Mouse (Mus musculus): ENCODE results near the gene Map4k1. TPM values are rescaled to one million over a fixed set of nuclear protein-coding genes. Genes with fewer than 3 reads are reported as not detected.

Gene Map4k1
- polyA plus RNA-seq, 1 experiment: 58.8 TPM

GRCm38 (mm10) chr7:29019447-29020220 is 37.8 kb downstream of the Map4k1 start:
- peak overlapping the region; percentile 31 for H3K4me3 ChIP-seq (ENCODE audit: control insufficient read depth, low read depth, low read length)
- H3K27ac ChIP-seq (ENCODE audit: control insufficient read depth, insufficient read depth, low read depth, low read length): no peak overlapping the region
- H3K27me3 ChIP-seq (ENCODE audit: control insufficient read depth, insufficient read depth, low read length): no peaks in the 10 kb centered on the region
- H3K36me3 ChIP-seq (ENCODE audit: control insufficient read depth, insufficient read depth, low read length): no peaks in the 10 kb centered on the region
- peaks cover 13% of the 10 kb centered on the region for H3K4me1 ChIP-seq (ENCODE audit: control insufficient read depth, insufficient read depth, low read length)
- TF ChIP-seq POLR2A (IDR thresholded peaks at IDR 0.05; ENCODE audit: control insufficient read depth, low read depth, low read length): no peak
- TF ChIP-seq CTCF (IDR thresholded peaks at IDR 0.05; ENCODE audit: control insufficient read depth, insufficient read depth, insufficient replicate concordance, low read depth, low read length): no peak

GRCm38 (mm10) chr7:29022479-29022878 is 40.6 kb downstream of the Map4k1 start:
- Histone ChIP-seq H3K27ac (ENCODE audit: control insufficient read depth, insufficient read depth, low read depth, low read length) (no peak overlapping the region), H3K27me3 (ENCODE audit: control insufficient read depth, insufficient read depth, low read length) (no peaks in the 10 kb centered on the region), H3K4me3 (ENCODE audit: control insufficient read depth, low read depth, low read length) (no peak overlapping the region), H3K36me3 (ENCODE audit: control insufficient read depth, insufficient read depth, low read length) (no peaks in the 10 kb centered on the region), H3K4me1 (ENCODE audit: control insufficient read depth, insufficient read depth, low read length) (peaks cover 13% of the 10 kb centered on the region)
- TF ChIP-seq POLR2A (IDR thresholded peaks at IDR 0.05; ENCODE audit: control insufficient read depth, low read depth, low read length) (no peak), CTCF (IDR thresholded peaks at IDR 0.05; ENCODE audit: control insufficient read depth, insufficient read depth, insufficient replicate concordance, low read depth, low read length) (no peak)

- Histone ChIP-seq H3K36me3 (ENCODE audit: control insufficient read depth, insufficient read depth, low read length) (no peaks in the 10 kb centered on the region), H3K4me3 (ENCODE audit: control insufficient read depth, low read depth, low read length) (no peak overlapping the region), H3K27me3 (ENCODE audit: control insufficient read depth, insufficient read depth, low read length) (no peaks in the 10 kb centered on the region), H3K27ac (ENCODE audit: control insufficient read depth, insufficient read depth, low read depth, low read length) (no peak overlapping the region), H3K4me1 (ENCODE audit: control insufficient read depth, insufficient read depth, low read length) (peaks cover 13% of the 10 kb centered on the region)
- no peak for TF ChIP-seq POLR2A (IDR thresholded peaks at IDR 0.05; ENCODE audit: control insufficient read depth, low read depth, low read length)
- TF ChIP-seq CTCF (IDR thresholded peaks at IDR 0.05; ENCODE audit: control insufficient read depth, insufficient read depth, insufficient replicate concordance, low read depth, low read length): no peak
Observed at GRCm38 (mm10) chr7:29023514-29023913, 41.7 kb downstream of the Map4k1 start.

DNA sequence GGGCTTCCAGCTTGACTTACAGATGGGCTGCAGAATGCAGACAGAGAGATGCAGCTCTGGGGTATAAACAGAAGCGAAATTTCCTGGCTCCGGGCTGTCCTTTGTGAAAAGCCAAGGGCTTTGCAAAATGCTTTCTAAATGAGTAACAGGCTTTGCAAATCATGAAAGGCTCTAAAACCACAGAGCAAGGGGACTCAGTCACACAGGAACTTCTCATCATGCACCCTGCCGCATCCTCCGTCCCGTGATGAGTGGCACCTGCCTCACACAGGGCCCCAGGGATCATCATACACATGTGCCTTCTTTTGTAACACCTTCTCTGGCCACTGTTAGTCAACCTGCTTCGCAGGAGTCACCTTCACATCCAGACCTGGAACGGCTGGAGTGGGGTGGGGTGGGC is 43.7 kb downstream of the Map4k1 start:
- TF ChIP-seq CTCF (IDR thresholded peaks at IDR 0.05; ENCODE audit: control insufficient read depth, insufficient read depth, insufficient replicate concordance, low read depth, low read length) (no peak), POLR2A (IDR thresholded peaks at IDR 0.05; ENCODE audit: control insufficient read depth, low read depth, low read length) (no peak)
- Histone ChIP-seq H3K27ac (ENCODE audit: control insufficient read depth, insufficient read depth, low read depth, low read length) (no peak overlapping the region), H3K4me3 (ENCODE audit: control insufficient read depth, low read depth, low read length) (no peak overlapping the region), H3K4me1 (ENCODE audit: control insufficient read depth, insufficient read depth, low read length) (peaks cover 8% of the 10 kb centered on the region), H3K36me3 (ENCODE audit: control insufficient read depth, insufficient read depth, low read length) (no peaks in the 10 kb centered on the region), H3K27me3 (ENCODE audit: control insufficient read depth, insufficient read depth, low read length) (no peaks in the 10 kb centered on the region)

GRCm38 (mm10) chr7:29026195-29026594 is 44.3 kb downstream of the Map4k1 start:
- H3K36me3 ChIP-seq (ENCODE audit: control insufficient read depth, insufficient read depth, low read length): no peaks in the 10 kb centered on the region
- TF ChIP-seq POLR2A (IDR thresholded peaks at IDR 0.05; ENCODE audit: control insufficient read depth, low read depth, low read length) (no peak), CTCF (IDR thresholded peaks at IDR 0.05; ENCODE audit: control insufficient read depth, insufficient read depth, insufficient replicate concordance, low read depth, low read length) (no peak)
- H3K27ac ChIP-seq (ENCODE audit: control insufficient read depth, insufficient read depth, low read depth, low read length): no peak overlapping the region
- H3K4me3 ChIP-seq (ENCODE audit: control insufficient read depth, low read depth, low read length): no peak overlapping the region
- H3K4me1 ChIP-seq (ENCODE audit: control insufficient read depth, insufficient read depth, low read length): peaks cover 8% of the 10 kb centered on the region
- no peaks in the 10 kb centered on the region for H3K27me3 ChIP-seq (ENCODE audit: control insufficient read depth, insufficient read depth, low read length)

DNA sequence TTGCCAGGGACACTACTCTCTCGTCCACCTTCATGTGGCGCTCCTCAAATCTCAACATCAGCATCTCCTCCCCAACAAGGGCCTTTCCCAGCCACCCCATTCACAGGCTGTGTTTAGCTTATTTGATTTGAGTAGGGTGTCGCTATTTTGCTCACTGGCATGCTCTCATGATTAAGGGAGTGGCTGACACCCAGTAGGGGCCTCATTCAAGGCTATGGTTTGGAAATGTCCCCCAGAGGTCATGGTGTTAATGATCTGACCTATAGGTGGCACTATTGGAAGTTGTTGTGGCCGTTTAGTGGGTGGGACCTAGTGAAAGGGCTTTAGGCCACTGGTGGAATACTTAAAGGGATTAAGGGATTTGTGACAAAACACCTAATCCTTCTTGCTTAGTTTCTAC is 45.0 kb downstream of the Map4k1 start:
- H3K4me3 ChIP-seq (ENCODE audit: control insufficient read depth, low read depth, low read length): no peak overlapping the region
- H3K4me1 ChIP-seq (ENCODE audit: control insufficient read depth, insufficient read depth, low read length): peaks cover 8% of the 10 kb centered on the region
- H3K27me3 ChIP-seq (ENCODE audit: control insufficient read depth, insufficient read depth, low read length): no peaks in the 10 kb centered on the region
- no peaks in the 10 kb centered on the region for H3K36me3 ChIP-seq (ENCODE audit: control insufficient read depth, insufficient read depth, low read length)
- TF ChIP-seq POLR2A (IDR thresholded peaks at IDR 0.05; ENCODE audit: control insufficient read depth, low read depth, low read length): no peak
- no peak for TF ChIP-seq CTCF (IDR thresholded peaks at IDR 0.05; ENCODE audit: control insufficient read depth, insufficient read depth, insufficient replicate concordance, low read depth, low read length)
- no peak overlapping the region for H3K27ac ChIP-seq (ENCODE audit: control insufficient read depth, insufficient read depth, low read depth, low read length)

GRCm38 (mm10) chr7:29028761-29029160 is 46.9 kb downstream of the Map4k1 start:
- Histone ChIP-seq H3K4me1 (ENCODE audit: control insufficient read depth, insufficient read depth, low read length) (peaks cover 4% of the 10 kb centered on the region), H3K4me3 (ENCODE audit: control insufficient read depth, low read depth, low read length) (no peak overlapping the region), H3K27me3 (ENCODE audit: control insufficient read depth, insufficient read depth, low read length) (no peaks in the 10 kb centered on the region), H3K27ac (ENCODE audit: control insufficient read depth, insufficient read depth, low read depth, low read length) (no peak overlapping the region), H3K36me3 (ENCODE audit: control insufficient read depth, insufficient read depth, low read length) (no peaks in the 10 kb centered on the region)
- TF ChIP-seq POLR2A (IDR thresholded peaks at IDR 0.05; ENCODE audit: control insufficient read depth, low read depth, low read length): no peak

Measured in testis, adult 2 months (tissue).